Mouse (Mus musculus) kidney, adult 2 months (tissue): ENCODE measurements around the gene Nlrp9c. TPM values are rescaled to one million over a fixed set of nuclear protein-coding genes. Genes with fewer than 3 reads are reported as not detected.
"Not testable (repeated sequence)": the region's sequence is repeated elsewhere in the genome, so short reads cannot be mapped to it uniquely, and the experiment has no call there.

Experiments
- DNase-seq: peaks from one replicate; pipeline ENCODE4 v3.0.0; 2021
- H3K27ac ChIP-seq: fragments of 200-500 bp; 2 replicates; pipeline ENCODE4 v1.5.1; 2012; ENCODE audit warnings: low read depth, low read length, control low read depth, inconsistent platforms; ENCODE audit not compliant: insufficient read depth
- H3K27me3 ChIP-seq: fragments of 200-500 bp; replicated peaks from 2 replicates; pipeline ENCODE4 v1.6.1; 2012; ENCODE audit warnings: mild to moderate bottlenecking, moderate library complexity, low read length, inconsistent platforms; ENCODE audit not compliant: control insufficient read depth, insufficient read depth
- H3K36me3 ChIP-seq: fragments of 200-500 bp; 2 replicates; pipeline ENCODE4 v1.6.1; 2012; ENCODE audit warnings: mild to moderate bottlenecking, moderate library complexity, low read length, inconsistent platforms; ENCODE audit not compliant: control insufficient read depth, insufficient read depth
- H3K4me1 ChIP-seq: fragments of 200-500 bp; 2 replicates; pipeline ENCODE4 v1.6.1; 2011; ENCODE audit warnings: low read length; ENCODE audit not compliant: control insufficient read depth, insufficient read depth
- H3K4me3 ChIP-seq: fragments of 200-500 bp; 2 replicates; pipeline ENCODE4 v1.5.1; 2011; ENCODE audit warnings: mild to moderate bottlenecking, low read depth, low read length, control low read depth; ENCODE audit not compliant: insufficient read depth
- CTCF ChIP-seq: fragments of 200-500 bp; conservative IDR thresholded peaks from 2 replicates; pipeline ENCODE4 v1.5.1; 2011; ENCODE audit warnings: low read depth, mild to moderate bottlenecking, control low read depth, low read length, moderate library complexity, mixed read lengths; ENCODE audit not compliant: insufficient read depth, insufficient read length
- WGBS: fragments of 180-500 bp; shearing (Covaris S2); methylation state at CpG from one replicate; pipeline ENCODE4 v1.1.7; 2018; 5-methylcytosine and 5-hydroxymethylcytosine counted together
- polyA plus RNA-seq: library from polyadenylated mRNA; depleted of rRNA; stranded (reverse); fragments of >200 nt; gene quantifications from 2 replicates; pipeline ENCODE4 v1.2.3, GENCODE M21; 2012; rRNA removed

The Nlrp9c gene
- polyA plus RNA-seq, 1 experiment: not detected

- not testable (repeated sequence) for H3K36me3 ChIP-seq, H3K27me3 ChIP-seq, H3K4me1 ChIP-seq, H3K4me3 ChIP-seq, H3K27ac ChIP-seq
- TF ChIP-seq CTCF: peak; percentile 41
- peak; percentile 34 for DNase-seq
- WGBS: 55% methylated on average over 3 of the region's 3 CpGs
These were observed 83.1 kb downstream of the Nlrp9c start for GRCm38 (mm10) chr7:26320361-26320760.

DNA sequence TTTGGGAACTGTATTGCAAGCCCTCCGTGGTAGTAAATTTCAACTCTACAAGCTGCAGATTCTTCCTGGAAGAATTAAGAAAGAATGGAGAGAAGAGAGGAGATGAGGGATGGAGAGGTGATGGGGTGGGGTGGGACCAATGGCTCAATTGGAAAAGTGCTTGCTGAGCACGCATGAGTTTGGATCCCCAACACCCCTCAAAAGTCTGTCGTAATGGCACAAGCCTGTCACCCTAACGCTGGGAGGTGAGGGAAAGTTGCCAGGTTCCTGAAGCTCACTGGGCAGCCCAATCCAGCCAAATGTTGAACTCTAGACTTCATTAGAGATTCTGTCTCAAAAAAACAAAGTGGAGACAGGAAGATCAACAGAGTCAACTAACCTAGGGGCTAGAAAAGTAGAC is 87.7 kb downstream of the Nlrp9c start:
- WGBS: 67% methylated on average over 4 of the region's 4 CpGs
- not testable (repeated sequence) for H3K27ac ChIP-seq, H3K27me3 ChIP-seq, H3K4me1 ChIP-seq, H3K4me3 ChIP-seq, H3K36me3 ChIP-seq
- DNase-seq: peak; percentile 9

GRCm38 (mm10) chr7:26315194-26315593 is 88.3 kb downstream of the Nlrp9c start:
- H3K36me3 ChIP-seq, H3K27ac ChIP-seq, H3K4me3 ChIP-seq, DNase-seq, H3K4me1 ChIP-seq, H3K27me3 ChIP-seq: not testable (repeated sequence)
- 86% methylated on average over 2 of the region's 2 CpGs for WGBS

- not testable (repeated sequence) for H3K27me3 ChIP-seq, H3K36me3 ChIP-seq, H3K4me3 ChIP-seq, H3K4me1 ChIP-seq
- H3K27ac ChIP-seq: peak overlapping the region; percentile 64; the same call in 1 of the 2 replicates
- 59% methylated on average over 4 of the region's 4 CpGs for WGBS
- DNase-seq: peak; percentile 56
These were observed 91.7 kb downstream of the Nlrp9c start for GRCm38 (mm10) chr7:26311786-26312185.

GRCm38 (mm10) chr7:26306926-26307325 is 96.6 kb downstream of the Nlrp9c start, which contains the start of gene Cyp2a4:
Gene Cyp2a4 (plus strand): TSS chr7:26307169.
- H3K4me1 ChIP-seq, H3K27ac ChIP-seq, H3K36me3 ChIP-seq, H3K4me3 ChIP-seq, H3K27me3 ChIP-seq: not testable (repeated sequence)
- 56% methylated on average over 2 of the region's 2 CpGs for WGBS
- DNase-seq: peak; percentile 55

DNA sequence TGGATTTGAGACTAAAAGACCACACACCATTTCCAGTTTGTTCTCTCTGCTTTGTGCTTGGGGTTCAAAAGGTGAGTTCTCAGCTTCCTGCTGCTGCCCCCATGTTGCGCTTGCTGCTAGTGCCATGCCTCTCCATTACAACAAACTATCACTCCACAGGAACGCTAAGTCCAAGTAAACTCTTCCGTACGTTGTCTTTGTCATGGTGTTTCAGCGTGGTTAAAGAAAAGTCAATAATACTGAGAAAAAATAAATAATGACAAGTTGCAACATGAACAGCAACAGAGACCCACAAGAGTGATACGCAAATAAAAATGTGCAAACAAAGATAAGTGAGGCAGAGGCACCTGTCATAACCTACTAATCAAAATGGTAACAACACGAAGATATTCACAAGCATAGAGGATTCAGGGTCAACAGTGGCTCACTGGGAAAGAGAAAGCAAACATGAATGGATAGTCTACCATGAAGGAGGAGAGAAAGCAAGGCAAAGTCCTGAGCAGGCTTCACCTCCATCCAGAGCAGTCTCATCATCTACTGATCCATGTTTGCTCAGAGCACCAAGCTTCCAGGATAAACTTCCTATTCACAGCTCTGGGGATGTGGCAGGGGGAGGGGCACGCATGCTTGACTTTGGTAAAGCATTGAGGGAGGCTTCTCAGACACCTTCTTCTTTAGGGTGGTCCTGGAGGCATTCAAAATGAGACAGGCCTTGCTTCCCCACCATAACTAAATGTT is 99.9 kb downstream of the Nlrp9c start:
- H3K27me3 ChIP-seq, H3K36me3 ChIP-seq, H3K27ac ChIP-seq, H3K4me3 ChIP-seq, H3K4me1 ChIP-seq, DNase-seq: not testable (repeated sequence)
- 80% methylated on average over 8 of the region's 8 CpGs for WGBS

Other genes starting within 250 kb of the Nlrp9c start
- gene Cyp2b9, start 230.3 kb downstream of the Nlrp9c start, polyA plus RNA-seq: not detected in 2 replicates
- gene Vmn1r184, start 143.4 kb downstream of the Nlrp9c start, polyA plus RNA-seq: not detected in 2 replicates
- 124 and 185 TPM in 2 replicates for gene Cyp2a4, start 96.5 kb downstream of the Nlrp9c start, polyA plus RNA-seq
- not detected in 2 replicates for gene Nlrp4a, start 31.4 kb upstream of the Nlrp9c start, polyA plus RNA-seq
- not detected in 2 replicates for gene Nlrp9a, start 131.3 kb upstream of the Nlrp9c start, polyA plus RNA-seq
- not detected in 2 replicates for gene Vmn1r185, start 214.8 kb upstream of the Nlrp9c start, polyA plus RNA-seq